Mouse (Mus musculus) testis, postnatal 10 days (tissue): ENCODE data around the gene Numbl.

Source experiments
- DNase-seq: peaks from one replicate; pipeline ENCODE4 v3.0.0; 2021; ENCODE audit warnings: low spot score

The Numbl gene

GRCm38 (mm10) chr7:27255721-27256120 lies 2.5 kb upstream of the Numbl start:
- peak; percentile 61 for DNase-seq

DNA sequence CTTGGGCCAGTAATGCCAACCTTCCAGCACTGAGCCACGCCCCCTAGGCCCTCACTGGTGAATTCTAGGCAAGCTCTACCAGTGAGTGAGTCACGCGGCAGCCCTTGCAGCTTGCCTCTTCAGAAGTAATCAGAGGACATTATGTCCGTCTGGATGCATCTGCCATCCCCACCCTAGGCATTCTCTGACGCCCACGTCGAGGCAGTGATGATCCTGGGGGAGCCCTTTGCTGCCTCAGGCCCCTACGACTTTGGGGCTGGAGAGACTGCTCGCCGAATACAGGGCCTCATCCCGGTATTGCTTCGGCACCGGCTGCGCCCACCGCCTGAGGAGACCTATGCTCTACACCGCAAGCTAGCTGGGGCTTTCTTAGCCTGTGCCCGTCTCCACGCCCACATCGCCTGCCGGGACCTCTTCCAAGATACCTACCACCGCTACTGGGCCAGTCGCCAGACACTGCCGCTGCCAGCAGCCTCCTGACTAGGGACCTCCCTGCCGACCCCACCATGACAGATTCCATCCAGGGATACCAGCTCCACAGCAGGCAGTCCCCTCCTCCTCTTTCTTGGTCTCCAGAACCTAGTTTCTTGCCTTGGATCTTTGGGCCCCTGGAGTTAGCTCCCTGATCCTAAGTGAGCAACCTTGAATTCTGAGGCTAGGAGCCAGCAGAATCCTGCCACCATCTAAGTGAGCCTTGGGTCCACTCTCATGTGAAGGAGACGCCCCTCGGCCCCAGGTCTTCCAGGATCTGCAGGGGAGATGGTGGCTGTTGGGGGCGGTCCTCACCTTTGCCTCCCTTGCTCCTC lies 984 bp upstream of the Numbl start:
- peak; percentile 79 for DNase-seq

- peak; percentile 59 for DNase-seq
Measured at GRCm38 (mm10) chr7:27257852-27258204, 405 bp upstream of the Numbl start.

DNA sequence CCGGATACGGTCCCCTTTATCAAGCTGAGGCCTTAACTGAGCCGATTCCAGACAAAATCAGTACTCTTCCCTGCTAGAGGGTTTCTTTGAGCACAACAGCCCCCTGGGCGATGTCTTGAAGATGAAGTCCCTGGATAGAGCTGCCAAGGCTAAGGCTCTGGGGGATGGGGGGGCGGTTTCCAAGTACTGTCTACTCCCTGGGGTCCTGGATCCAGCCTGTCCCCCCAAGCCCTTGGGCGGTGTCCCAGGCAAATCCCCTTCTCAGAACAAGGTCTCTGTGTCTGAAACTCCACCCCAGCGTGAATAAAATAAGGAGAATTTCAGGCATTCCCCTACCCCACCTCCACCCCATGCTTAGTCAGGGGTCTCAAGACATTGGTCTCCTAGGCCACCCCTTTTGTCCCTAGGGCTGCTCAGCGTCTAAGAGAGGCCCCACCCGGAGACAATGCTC lies 1.1 kb downstream of the Numbl start:
- DNase-seq = peak; percentile 61

- no peak for DNase-seq
Measured at GRCm38 (mm10) chr7:27259771-27260170, 1.5 kb downstream of the Numbl start.

GRCm38 (mm10) chr7:27260856-27261255 lies 2.6 kb downstream of the Numbl start:
- no peak for DNase-seq

GRCm38 (mm10) chr7:27261888-27262287 lies 3.7 kb downstream of the Numbl start:
- peak; percentile 59 for DNase-seq

- DNase-seq = no peak
Measured at GRCm38 (mm10) chr7:27264761-27265160, 6.5 kb downstream of the Numbl start.

DNA sequence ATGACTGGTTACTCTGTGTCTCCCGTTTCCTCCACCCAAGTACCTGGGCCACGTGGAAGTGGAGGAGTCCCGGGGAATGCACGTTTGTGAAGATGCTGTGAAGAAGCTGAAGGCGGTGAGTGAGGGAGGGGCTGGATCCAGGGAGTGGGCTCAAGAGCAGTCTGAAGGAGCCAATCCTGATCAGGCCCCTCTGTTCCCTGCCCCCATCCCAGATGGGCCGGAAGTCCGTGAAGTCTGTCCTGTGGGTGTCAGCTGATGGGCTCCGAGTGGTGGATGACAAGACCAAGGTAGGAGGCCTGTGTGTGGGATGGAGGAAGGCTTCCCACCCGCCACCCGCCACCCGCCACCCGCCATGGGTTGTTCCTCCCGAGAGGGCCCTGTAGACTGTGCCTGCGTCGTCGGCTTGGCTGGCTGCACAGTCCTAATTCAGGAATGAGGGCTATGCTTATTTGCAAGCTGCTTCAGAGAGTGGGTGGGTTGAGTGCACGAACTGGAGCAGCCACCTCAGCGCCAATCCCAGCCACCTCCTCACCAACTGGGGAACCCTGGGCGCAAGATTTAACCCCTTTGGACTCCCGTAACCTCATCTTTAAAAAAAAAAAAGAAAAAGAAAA lies 8.4 kb downstream of the Numbl start:
- DNase-seq = no peak

DNA sequence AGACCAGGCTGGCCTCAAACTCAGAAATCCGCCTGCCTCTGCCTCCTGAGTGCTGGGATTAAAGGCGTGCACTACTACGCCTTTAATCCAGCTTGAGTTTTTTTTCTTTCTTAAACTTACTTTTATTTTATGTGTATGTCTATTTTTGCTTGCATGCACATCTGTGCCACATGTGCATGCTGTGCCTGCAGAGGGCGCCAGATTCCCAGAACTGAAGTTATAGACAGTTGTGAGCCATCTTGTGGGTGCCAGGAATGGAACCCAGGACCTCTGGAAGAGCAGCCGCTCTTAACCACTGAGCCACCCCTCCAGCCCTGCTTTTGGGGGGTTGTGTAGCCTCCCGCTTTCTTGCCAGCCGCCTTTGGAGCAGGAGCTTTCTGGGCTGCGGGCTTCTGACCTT lies 13.2 kb downstream of the Numbl start:
- no peak for DNase-seq

- DNase-seq = peak; percentile 74
Measured at GRCm38 (mm10) chr7:27273739-27274351, 15.6 kb downstream of the Numbl start.

DNA sequence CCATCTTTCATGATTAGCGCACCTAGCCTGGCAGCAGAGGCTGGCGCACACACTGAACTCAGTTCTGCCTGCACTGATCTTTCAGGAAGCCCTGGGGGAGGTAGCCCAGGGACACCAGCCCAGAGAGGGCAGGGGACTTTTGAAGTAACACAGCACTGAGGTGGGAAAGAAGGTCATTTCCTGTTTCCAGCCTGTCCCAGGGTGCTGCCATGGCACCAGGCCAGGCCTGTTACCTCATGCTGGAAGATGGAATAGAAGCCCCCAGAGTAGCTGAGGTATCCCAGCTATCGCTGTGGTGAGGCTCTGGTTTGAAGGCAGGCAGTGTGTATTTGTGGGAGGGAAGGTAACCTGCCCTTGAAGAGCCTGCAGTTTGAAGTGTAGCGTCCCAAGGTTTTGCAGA lies 16.7 kb downstream of the Numbl start:
- DNase-seq = no peak

GRCm38 (mm10) chr7:27276021-27276420 lies 17.8 kb downstream of the Numbl start:
- no peak for DNase-seq

- DNase-seq = no peak
Measured at GRCm38 (mm10) chr7:27277191-27277590, 19.0 kb downstream of the Numbl start.

DNA sequence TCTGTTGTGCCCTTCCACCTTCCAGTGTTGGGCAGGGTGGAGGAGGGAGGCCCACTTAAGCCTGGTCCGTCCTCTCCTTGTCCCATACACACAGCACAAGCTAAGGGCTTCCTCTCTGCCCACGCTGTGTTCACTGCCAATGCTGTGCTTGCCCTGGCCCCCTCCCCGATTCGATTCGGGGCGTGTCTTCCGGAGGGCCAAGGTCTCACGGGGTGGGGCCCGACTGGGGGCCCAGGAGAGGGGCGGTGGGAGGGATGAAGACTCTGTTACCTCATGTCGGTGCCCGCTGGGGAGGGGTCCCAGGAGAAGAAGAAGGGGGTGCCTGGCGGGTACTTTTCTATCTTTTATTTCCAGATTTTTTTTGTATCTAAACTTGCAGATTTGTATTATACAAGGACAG lies 23.5 kb downstream of the Numbl start:
- no peak for DNase-seq

DNA sequence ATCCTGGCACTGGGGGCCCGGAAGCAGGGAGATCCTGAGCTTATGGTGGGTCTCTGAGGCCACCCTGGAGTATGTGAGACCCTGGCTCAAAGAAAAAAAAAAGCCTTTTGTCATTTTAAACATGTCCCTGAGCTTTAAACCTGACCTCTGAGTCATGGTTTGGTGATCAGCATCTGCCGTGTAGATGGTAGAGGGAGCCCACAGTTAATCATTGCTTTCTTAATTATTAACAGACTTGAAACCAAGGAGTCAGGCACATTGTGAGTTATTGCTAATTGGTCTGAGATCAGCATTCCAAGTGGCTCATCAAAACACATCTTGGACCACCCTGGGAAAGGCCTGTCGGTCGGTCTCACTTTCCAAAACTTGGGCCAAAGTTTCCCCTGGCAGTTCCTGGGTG lies 24.0 kb downstream of the Numbl start:
- DNase-seq = no peak

- peak; percentile 79 for DNase-seq
Measured at GRCm38 (mm10) chr7:27284865-27285697, 26.8 kb downstream of the Numbl start.

GRCm38 (mm10) chr7:27285698-27286066 lies 27.4 kb downstream of the Numbl start:
- peak; percentile 81 for DNase-seq

GRCm38 (mm10) chr7:27288732-27289131 lies 30.5 kb downstream of the Numbl start:
- DNase-seq = no peak

DNA sequence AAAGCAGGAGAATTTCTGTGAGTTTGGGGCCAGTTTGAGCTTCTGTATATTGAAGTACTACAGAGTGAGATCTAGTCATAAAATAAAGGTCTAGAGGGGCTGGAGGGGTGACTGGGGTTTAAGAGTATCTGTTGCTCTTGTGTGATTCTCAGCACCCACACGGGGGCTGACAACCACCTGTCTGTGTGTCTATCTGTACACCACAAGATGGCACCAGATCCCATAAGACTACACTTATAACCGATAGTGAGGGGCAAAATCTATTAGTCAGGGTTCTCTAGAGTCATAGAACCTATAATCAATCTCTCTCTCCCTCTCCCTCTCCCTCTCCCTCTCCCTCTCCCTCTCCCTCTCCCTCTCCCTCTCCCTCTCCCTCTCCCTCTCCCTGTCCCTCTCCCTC lies 32.3 kb downstream of the Numbl start:
- DNase-seq = no peak

GRCm38 (mm10) chr7:27291795-27292466 lies 33.7 kb downstream of the Numbl start:
- no peak for DNase-seq

DNA sequence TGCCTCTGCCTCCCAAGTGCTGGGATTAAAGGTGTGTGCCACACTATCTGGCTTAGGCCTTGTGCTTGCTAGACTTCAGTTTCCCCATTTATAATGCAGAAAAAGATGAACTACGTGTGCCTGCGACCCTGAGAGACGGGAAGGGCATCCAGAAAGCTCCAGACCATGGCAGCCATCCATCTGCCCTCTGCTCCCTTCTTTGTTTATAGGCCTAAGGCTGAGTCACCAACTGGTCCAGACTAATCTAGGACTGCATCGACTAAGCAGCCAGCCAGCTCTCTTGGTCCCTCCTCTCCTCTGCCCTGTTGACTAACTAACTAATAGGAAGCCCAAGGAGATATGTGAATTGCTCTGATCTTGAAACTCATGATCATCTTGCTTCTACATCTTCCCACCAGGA lies 37.7 kb downstream of the Numbl start:
- no peak for DNase-seq
